Mouse (Mus musculus): ENCODE measurements around the gene Tnnc2. TPM values are rescaled to one million over a fixed set of nuclear protein-coding genes. Genes with fewer than 3 reads are reported as not detected.
A peak's percentile ranks its signal among the peaks of the same experiment; 100 is the strongest.

The Tnnc2 gene
- total RNA-seq, 1 experiment from 2014 or later: not detected

- no peak for ATAC-seq (replicated peaks; ENCODE audit: low read depth, poor library complexity, severe bottlenecking)
These were observed 2.3 kb downstream of the Tnnc2 start for GRCm38 (mm10) chr2:164777246-164778014.

- no peak for ATAC-seq (replicated peaks; ENCODE audit: low read depth, poor library complexity, severe bottlenecking)
These were observed 3.0 kb downstream of the Tnnc2 start for GRCm38 (mm10) chr2:164776801-164777200.

DNA sequence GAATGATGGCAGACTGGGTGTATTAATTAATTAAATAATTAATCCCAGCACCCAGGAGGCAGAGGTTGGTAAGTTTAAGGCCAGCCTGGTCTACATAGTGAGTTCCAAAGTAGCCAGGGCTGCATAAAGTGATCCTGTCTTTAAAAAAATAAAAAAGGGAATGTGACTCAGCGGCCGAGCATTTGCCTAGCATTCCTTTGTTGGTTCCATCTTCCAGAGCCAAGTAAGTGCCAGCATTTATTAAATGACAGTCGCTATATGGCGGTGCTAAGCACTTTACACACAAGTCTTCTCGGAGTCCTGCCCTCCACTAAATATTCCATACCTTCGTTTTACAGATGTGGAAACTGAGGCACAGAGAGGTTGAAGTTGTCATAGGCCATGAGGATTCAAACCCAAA lies 3.6 kb downstream of the Tnnc2 start:
- no peak for ATAC-seq (replicated peaks; ENCODE audit: low read depth, poor library complexity, severe bottlenecking)

- ATAC-seq (replicated peaks; ENCODE audit: low read depth, poor library complexity, severe bottlenecking): no peak
These were observed 5.8 kb downstream of the Tnnc2 start for GRCm38 (mm10) chr2:164773989-164774364.

DNA sequence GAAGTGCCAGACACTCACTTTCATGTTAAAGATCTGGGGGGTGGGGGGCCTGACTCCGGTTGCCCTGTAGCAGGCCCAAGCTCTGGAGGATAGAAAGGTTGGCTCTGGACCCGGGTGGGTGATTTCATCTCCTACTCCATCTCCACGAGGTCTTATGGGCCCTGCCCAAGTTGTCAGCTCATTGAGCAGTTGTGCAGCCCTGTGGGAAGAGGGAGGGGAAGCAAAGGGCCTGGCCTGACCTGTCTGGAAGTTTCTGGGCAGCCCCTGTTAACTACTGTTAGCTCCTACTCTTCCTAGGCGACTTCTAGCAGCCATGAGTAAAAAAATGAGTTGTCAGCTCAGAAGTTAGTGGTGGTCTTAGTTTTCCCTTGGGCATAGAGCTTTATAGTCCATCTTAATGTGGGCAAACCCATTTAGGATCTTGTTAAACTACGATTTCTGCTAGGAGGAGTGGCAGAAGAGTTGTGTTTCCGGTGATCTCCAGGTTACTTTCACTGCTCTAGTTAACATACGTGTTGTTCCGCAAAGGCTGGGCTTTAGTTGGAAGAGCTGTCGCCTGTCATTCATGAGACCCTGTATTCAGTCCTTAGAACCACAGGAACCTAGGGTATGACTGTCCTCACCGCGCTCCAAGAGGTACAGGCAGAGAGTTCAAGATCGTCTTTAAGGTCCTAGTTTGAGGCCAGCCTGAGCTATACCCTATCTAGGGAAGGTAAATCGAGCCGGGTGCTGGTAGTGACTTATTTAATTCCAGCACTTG lies 6.4 kb downstream of the Tnnc2 start:
- no peak for ATAC-seq (replicated peaks; ENCODE audit: low read depth, poor library complexity, severe bottlenecking)

GRCm38 (mm10) chr2:164771123-164771522 lies 8.6 kb downstream of the Tnnc2 start:
- no peak for ATAC-seq (replicated peaks; ENCODE audit: low read depth, poor library complexity, severe bottlenecking)

GRCm38 (mm10) chr2:164770279-164770678 lies 9.5 kb downstream of the Tnnc2 start:
- no peak for ATAC-seq (replicated peaks; ENCODE audit: low read depth, poor library complexity, severe bottlenecking)

GRCm38 (mm10) chr2:164769258-164770037 lies 10.3 kb downstream of the Tnnc2 start, which contains the start of gene Ube2c:
Gene Ube2c, plus strand, starts transcription at chr2:164769898.
- peak; percentile 99 for ATAC-seq (replicated peaks; ENCODE audit: low read depth, poor library complexity, severe bottlenecking)

DNA sequence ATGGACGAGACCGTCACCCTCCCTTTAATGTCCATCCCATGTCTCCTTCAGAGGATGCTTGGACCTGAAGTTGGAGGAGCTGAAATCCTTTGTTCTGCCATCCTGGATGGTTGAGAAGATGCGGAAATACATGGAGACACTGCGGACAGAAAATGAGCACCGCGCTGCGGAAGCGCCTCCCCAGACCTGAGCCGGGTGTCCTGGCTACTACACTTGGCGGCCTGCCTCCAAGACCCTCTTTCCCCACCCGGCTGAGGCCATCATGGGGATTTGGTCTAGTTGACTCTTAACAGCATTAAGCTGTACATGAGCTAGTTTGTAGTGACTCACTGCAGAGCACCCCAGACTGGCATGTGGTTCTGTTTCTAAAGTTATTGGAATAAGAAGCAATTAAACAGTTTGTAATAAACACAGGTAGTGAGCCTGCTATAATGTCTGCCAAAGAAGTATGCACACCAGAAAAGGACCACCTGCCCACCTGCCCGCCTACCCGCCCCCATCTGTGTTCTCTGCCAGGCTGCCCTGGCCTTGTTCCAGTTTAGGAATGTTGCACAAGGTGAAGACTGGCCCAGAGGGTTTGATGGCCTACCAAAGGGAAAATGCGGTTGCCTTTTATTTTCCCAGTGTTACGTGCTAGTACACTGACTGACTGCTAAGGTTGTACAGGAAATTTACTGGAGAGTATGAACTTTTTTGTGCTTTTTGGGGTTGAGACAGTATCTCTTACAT lies 11.8 kb downstream of the Tnnc2 start:
- ATAC-seq (replicated peaks; ENCODE audit: low read depth, poor library complexity, severe bottlenecking): no peak

DNA sequence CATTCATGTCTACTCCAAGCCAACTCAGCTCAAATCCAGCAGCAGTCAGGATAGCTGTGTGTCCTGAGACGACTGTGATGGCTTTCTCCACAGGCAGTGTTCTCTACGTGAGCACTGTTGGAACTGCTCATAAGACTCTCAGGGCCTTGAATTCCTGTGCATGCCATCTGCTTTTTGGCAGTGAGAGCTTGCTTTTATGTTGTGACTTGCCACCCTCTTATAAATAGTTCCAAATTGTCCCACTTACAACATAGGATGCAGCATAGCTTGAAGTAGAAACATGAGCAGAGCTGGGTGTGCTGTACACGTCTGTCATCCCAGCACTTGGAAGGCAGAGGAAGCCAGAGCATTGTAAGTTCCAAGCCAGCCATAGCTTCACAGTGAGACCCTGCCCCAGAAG lies 13.9 kb downstream of the Tnnc2 start:
- no peak for ATAC-seq (replicated peaks; ENCODE audit: low read depth, poor library complexity, severe bottlenecking)

GRCm38 (mm10) chr2:164762593-164762992 lies 17.2 kb downstream of the Tnnc2 start:
- no peak for ATAC-seq (replicated peaks; ENCODE audit: low read depth, poor library complexity, severe bottlenecking)

DNA sequence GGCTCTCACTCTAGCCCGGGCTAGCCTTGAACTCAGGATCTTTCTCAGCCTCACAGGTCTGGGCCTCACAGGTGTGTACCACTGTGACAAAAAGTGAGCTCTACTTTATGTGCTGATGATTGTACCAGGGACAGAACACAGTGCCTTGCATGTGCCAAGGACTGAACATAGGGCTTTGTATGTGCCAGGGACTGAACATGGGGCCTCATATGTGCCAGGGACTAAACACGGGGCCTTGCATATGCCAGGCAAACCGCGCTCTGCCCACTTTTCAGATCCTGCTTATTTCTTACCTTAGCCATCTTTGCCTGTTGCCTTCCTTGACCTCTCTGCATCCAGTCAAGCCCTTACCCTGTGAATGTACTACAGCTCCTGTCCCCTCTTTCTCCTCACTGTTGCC lies 17.8 kb downstream of the Tnnc2 start:
- no peak for ATAC-seq (replicated peaks; ENCODE audit: low read depth, poor library complexity, severe bottlenecking)

- peak; percentile 53; the same call in 1 of the 2 replicates for ATAC-seq (replicated peaks; ENCODE audit: low read depth, poor library complexity, severe bottlenecking)
These were observed 18.3 kb downstream of the Tnnc2 start for GRCm38 (mm10) chr2:164761502-164761901.

DNA sequence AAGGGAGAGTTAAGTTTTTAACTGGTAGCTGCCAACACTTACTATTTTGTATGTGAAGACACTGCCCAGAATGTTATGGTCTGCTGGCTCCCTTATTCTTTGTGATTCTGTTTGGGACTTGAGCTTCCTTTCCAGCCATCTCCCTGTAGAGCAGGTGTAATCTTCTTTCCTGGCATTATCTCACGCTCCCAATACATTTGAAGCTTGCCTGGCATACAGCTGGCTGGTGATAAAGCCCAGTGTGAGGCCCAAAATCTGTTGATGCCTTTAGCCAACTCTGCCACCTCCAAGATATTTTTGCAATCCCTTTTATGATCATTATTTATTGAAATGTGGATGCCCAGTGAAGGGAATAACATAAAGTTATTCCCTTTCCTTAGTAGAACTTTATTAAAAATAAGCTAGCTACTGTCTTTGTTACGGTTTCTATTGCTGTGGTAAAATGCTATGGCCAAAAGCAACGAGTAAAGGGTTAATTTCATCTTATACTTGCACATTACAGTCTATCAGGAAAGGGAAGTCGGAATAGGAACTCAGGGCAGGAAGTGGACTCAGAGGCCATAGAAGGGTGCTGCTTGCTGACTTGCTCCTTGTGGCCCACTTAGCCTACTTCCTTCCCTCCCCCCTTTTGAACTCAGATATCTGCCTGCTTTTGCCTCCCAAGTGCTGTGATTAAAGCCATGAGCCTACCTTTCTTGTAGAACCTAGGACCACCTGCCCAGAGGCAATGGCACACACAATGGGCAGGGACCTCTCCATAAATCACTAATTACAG lies 19.5 kb downstream of the Tnnc2 start:
- no peak for ATAC-seq (replicated peaks; ENCODE audit: low read depth, poor library complexity, severe bottlenecking)

GRCm38 (mm10) chr2:164758692-164759091 lies 21.1 kb downstream of the Tnnc2 start:
- ATAC-seq (replicated peaks; ENCODE audit: low read depth, poor library complexity, severe bottlenecking): no peak

DNA sequence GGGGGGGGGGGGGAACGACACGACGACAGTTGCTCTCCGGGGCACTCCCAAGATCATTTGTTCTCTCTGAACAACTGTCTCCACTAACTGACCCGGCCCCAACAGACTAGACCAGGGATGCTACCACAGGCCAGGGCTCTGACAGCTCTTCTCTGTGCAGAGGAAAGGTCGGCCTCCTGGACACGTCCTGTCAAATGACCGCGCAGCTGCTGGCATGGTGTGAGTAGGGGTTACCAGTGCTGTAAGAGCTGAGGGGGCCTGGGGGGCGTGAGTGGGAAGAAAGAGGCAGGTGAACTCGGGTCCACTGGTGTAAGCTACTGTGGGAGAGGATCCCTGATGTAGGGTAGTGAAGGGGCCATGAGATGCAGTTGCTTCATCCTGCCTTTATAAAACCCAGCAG lies 21.9 kb downstream of the Tnnc2 start:
- ATAC-seq (replicated peaks; ENCODE audit: low read depth, poor library complexity, severe bottlenecking): no peak

GRCm38 (mm10) chr2:164754800-164755199 lies 25.0 kb downstream of the Tnnc2 start:
- no peak for ATAC-seq (replicated peaks; ENCODE audit: low read depth, poor library complexity, severe bottlenecking)

GRCm38 (mm10) chr2:164754105-164754504 lies 25.7 kb downstream of the Tnnc2 start:
- peak; percentile 47; the same call in 1 of the 2 replicates for ATAC-seq (replicated peaks; ENCODE audit: low read depth, poor library complexity, severe bottlenecking)

GRCm38 (mm10) chr2:164752454-164752853 lies 27.3 kb downstream of the Tnnc2 start:
- ATAC-seq (replicated peaks; ENCODE audit: low read depth, poor library complexity, severe bottlenecking): no peak

Data from common myeloid progenitor, adult 5-6 weeks (primary cell).